Mouse (Mus musculus) embryonic stem cell, embryonic (primary cell): ENCODE measurements around the gene Ier5l.

Experiments used
- CTCF ChIA-PET, 4 experiments: fragments of 300-600 bp in 2 of 4; fragments of 350-600 bp in 2 of 4; sonication (Branson Sonifier 250); formaldehyde crosslinking; loops; one replicate each; lab custom pipeline; 2022; ENCODE audit warnings: inconsistent platforms in 2 of 4; lab: Charles Lee
- POLR2A ChIA-PET, 4 experiments: fragments of 300-600 bp in 2 of 4; fragments of 350-600 bp in 2 of 4; sonication (Branson Sonifier 250); formaldehyde crosslinking; loops; one replicate each; lab custom pipeline; 2022; ENCODE audit warnings: antibody characterized with exemption in 4 of 4, inconsistent platforms in 1 of 4; lab: Charles Lee

Ier5l gene

GRCm38 (mm10) chr2:30456104-30456980 is 17.7 kb downstream of the Ier5l start:
- POLR2A ChIA-PET: interaction anchor here in 3 of 4 experiments (0.6 to 5.0 kb wide), 11 partner anchors 9 to 576 kb away, joined by 3 to 30 read pairs (median 4); partner anchors contain the start of genes Dolpp1 (in 1 of the 3) and Ier5l (in 1 of the 3)
- CTCF ChIA-PET: interaction anchor here in 2 of 4 experiments (0.6 to 1.5 kb wide), 5 partner anchors 15 to 339 kb away, joined by 3 to 6 read pairs (median 4); no protein-coding TSS in a partner anchor

GRCm38 (mm10) chr2:30454587-30454986 is 19.4 kb downstream of the Ier5l start:
- ChIA-PET CTCF (interaction anchor here in 2 of 4 experiments (0.6 to 3.8 kb wide), 5 partner anchors 13 to 18 kb away, joined by 3 to 26 read pairs (median 4); no protein-coding TSS in a partner anchor), POLR2A (interaction anchor here in 3 of 4 experiments (0.8 to 3.6 kb wide), 9 partner anchors 9 to 30 kb away, joined by 3 to 19 read pairs (median 5); partner anchors contain the start of gene Ier5l (in 2 of the 3))

GRCm38 (mm10) chr2:30453570-30453969 is 20.4 kb downstream of the Ier5l start:
- POLR2A ChIA-PET: interaction anchor here (1.0 to 3.6 kb wide), 11 partner anchors 8 to 29 kb away, joined by 3 to 19 read pairs (median 5); partner anchors contain the start of gene Ier5l (in 2 of the 4)
- CTCF ChIA-PET: interaction anchor here in 2 of 4 experiments (0.6 to 3.8 kb wide), 6 partner anchors 12 to 449 kb away, joined by 3 to 26 read pairs (median 10); no protein-coding TSS in a partner anchor

GRCm38 (mm10) chr2:30451525-30451924 is 22.5 kb downstream of the Ier5l start:
- POLR2A ChIA-PET: interaction anchor here (0.6 to 3.6 kb wide), 8 partner anchors 10 to 344 kb away, joined by 3 to 19 read pairs (median 5); partner anchors contain the start of gene Ier5l (in 2 of the 4)
- CTCF ChIA-PET: interaction anchor here in 3 of 4 experiments (0.6 to 3.8 kb wide), 9 partner anchors 10 to 343 kb away, joined by 3 to 26 read pairs (median 13); no protein-coding TSS in a partner anchor

- ChIA-PET POLR2A (interaction anchor here in 2 of 4 experiments (0.7 to 3.0 kb wide), 7 partner anchors 8 to 25 kb away, joined by 3 to 22 read pairs (median 5); no protein-coding TSS in a partner anchor), CTCF (interaction anchor here (1.0 to 1.6 kb wide), 6 partner anchors 9 to 19 kb away, joined by 3 to 11 read pairs (median 6); no protein-coding TSS in a partner anchor)
These were observed 23.5 kb downstream of the Ier5l start for GRCm38 (mm10) chr2:30450530-30450929.

- ChIA-PET CTCF (interaction anchor here in 2 of 4 experiments (0.6 to 5.3 kb wide), 3 partner anchors 13 to 479 kb away, joined by 3 to 32 read pairs (median 4); no protein-coding TSS in a partner anchor), POLR2A (interaction anchor here in 3 of 4 experiments (0.6 to 3.0 kb wide), 9 partner anchors 8 to 1191 kb away, joined by 3 to 22 read pairs (median 4); partner anchors contain the start of gene Ier5l (in 1 of the 3))
These were observed 25.6 kb downstream of the Ier5l start for GRCm38 (mm10) chr2:30448371-30448770.

- CTCF ChIA-PET: interaction anchor here (0.5 to 5.3 kb wide), 6 partner anchors 11 to 347 kb away, joined by 4 to 32 read pairs (median 4); no protein-coding TSS in a partner anchor
- POLR2A ChIA-PET: interaction anchor here in 3 of 4 experiments (0.7 to 1.9 kb wide), 10 partner anchors 9 to 246 kb away, joined by 3 to 5 read pairs (median 4); partner anchors contain the start of gene Ier5l (in 2 of the 3)
These were observed 26.9 kb downstream of the Ier5l start for GRCm38 (mm10) chr2:30446891-30447826.

- POLR2A ChIA-PET: interaction anchor here (0.6 to 3.7 kb wide), 43 partner anchors 8 to 1805 kb away, joined by 3 to 23 read pairs (median 4); partner anchors contain the start of genes Ier5l (in 2 of the 4), Ntmt1 (in 2 of the 4), Miga2 (in 1 of the 4) and Zer1 (in 1 of the 4)
- CTCF ChIA-PET: interaction anchor here (0.5 to 5.3 kb wide), 23 partner anchors 8 to 1910 kb away, joined by 3 to 32 read pairs (median 4); no protein-coding TSS in a partner anchor
These were observed 28.7 kb downstream of the Ier5l start for GRCm38 (mm10) chr2:30445312-30445711.

- POLR2A ChIA-PET: interaction anchor here in 2 of 4 experiments (0.8 to 3.7 kb wide), 12 partner anchors 9 to 382 kb away, joined by 3 to 23 read pairs (median 5); partner anchors contain the start of genes Ier5l (in 1 of the 2) and Zer1 (in 1 of the 2)
These were observed 29.6 kb downstream of the Ier5l start for GRCm38 (mm10) chr2:30444450-30444849.

GRCm38 (mm10) chr2:30444006-30444405 is 30.0 kb downstream of the Ier5l start:
- ChIA-PET POLR2A (interaction anchor here in 3 of 4 experiments (0.7 to 3.7 kb wide), 10 partner anchors 9 to 44 kb away, joined by 3 to 23 read pairs (median 4); partner anchors contain the start of gene Ier5l (in 1 of the 3)), CTCF (interaction anchor here in 3 of 4 experiments (0.6 to 5.3 kb wide), 9 partner anchors 9 to 1309 kb away, joined by 3 to 32 read pairs (median 3); partner anchors contain the start of gene Ier5l (in 1 of the 3))

More at GRCm38 (mm10) chr2:30444450-30444849, 29.6 kb downstream of the Ier5l start:
- CTCF ChIA-PET: interaction anchor here in 3 of 4 experiments (0.7 to 5.3 kb wide), 7 partner anchors 8 to 350 kb away, joined by 3 to 32 read pairs (median 6); no protein-coding TSS in a partner anchor

GRCm38 (mm10) chr2:30443281-30443680 is 30.7 kb downstream of the Ier5l start:
- POLR2A ChIA-PET: interaction anchor here in 3 of 4 experiments (0.7 to 3.7 kb wide), 10 partner anchors 8 to 364 kb away, joined by 3 to 23 read pairs (median 4); partner anchors contain the start of genes Ier5l (in 1 of the 3) and Ntmt1 (in 1 of the 3)

GRCm38 (mm10) chr2:30442498-30442890 is 31.5 kb downstream of the Ier5l start:
- POLR2A ChIA-PET: interaction anchor here in 3 of 4 experiments (1.1 to 4.2 kb wide), 17 partner anchors 8 to 386 kb away, joined by 3 to 42 read pairs (median 7); partner anchors contain the start of genes Ier5l (in 3 of the 3), Ntmt1 (in 2 of the 3) and Dolpp1 (in 1 of the 3)
- CTCF ChIA-PET: interaction anchor here (0.7 to 4.0 kb wide), 10 partner anchors 8 to 386 kb away, joined by 3 to 45 read pairs (median 8); no protein-coding TSS in a partner anchor

More at GRCm38 (mm10) chr2:30443281-30443680, 30.7 kb downstream of the Ier5l start:
- CTCF ChIA-PET: interaction anchor here in 3 of 4 experiments (0.6 to 5.3 kb wide), 6 partner anchors 8 to 483 kb away, joined by 3 to 32 read pairs (median 3); partner anchors contain the start of gene Ier5l (in 1 of the 3)

- CTCF ChIA-PET: interaction anchor here (0.5 to 4.0 kb wide), 83 partner anchors 8 to 814 kb away, joined by 3 to 45 read pairs (median 4); partner anchors contain the start of genes Miga2 (in 2 of the 4), Crat (in 1 of the 4), Dolpp1 (in 1 of the 4) and Ier5l (in 1 of the 4)
These were observed 32.2 kb downstream of the Ier5l start for GRCm38 (mm10) chr2:30441518-30442497.

More at GRCm38 (mm10) chr2:30441518-30442497, 32.2 kb downstream of the Ier5l start:
- POLR2A ChIA-PET: interaction anchor here (0.6 to 4.2 kb wide), 59 partner anchors 8 to 488 kb away, joined by 3 to 42 read pairs (median 5); partner anchors contain the start of genes Ier5l (in 3 of the 4), Ntmt1 (in 3 of the 4), Dolpp1 (in 2 of the 4) and Crat (in 1 of the 4)
